Mouse (Mus musculus) hindbrain, embryonic 15.5 days (tissue): ENCODE data around the gene S100a5. TPM values are rescaled to one million over a fixed set of nuclear protein-coding genes. Genes with fewer than 3 reads are reported as not detected.

ENCODE experiments used
- ATAC-seq: fragments of 200-750 bp; cut with Nextera tagmentation; 2 replicates; pipeline ENCODE4 v1.8.0; 2017; ENCODE audit warnings: low read depth, moderate number of reproducible peaks, moderate TSS enrichment; ENCODE audit not compliant: low FRiP score
- H3K27ac ChIP-seq: fragments of 300-500 bp; sonication (generic); replicated peaks from 2 replicates; pipeline ENCODE4 v1.5.1; 2015; ENCODE audit warnings: mild to moderate bottlenecking, inconsistent platforms
- H3K27me3 ChIP-seq: fragments of 300-500 bp; sonication (generic); 2 replicates; pipeline ENCODE4 v1.6.1; 2015; ENCODE audit warnings: control low read depth, inconsistent platforms
- H3K36me3 ChIP-seq: fragments of 300-500 bp; sonication (generic); 2 replicates; pipeline ENCODE4 v1.6.1; 2015; ENCODE audit warnings: control low read depth, inconsistent platforms
- H3K4me1 ChIP-seq: fragments of 300-500 bp; sonication (generic); replicated peaks from 2 replicates; pipeline ENCODE4 v1.6.1; 2015; ENCODE audit warnings: control low read depth, inconsistent platforms
- H3K4me2 ChIP-seq: fragments of 300-500 bp; sonication (generic); 2 replicates; pipeline ENCODE4 v1.6.1; 2015; ENCODE audit warnings: moderate library complexity, mild to moderate bottlenecking, inconsistent platforms
- H3K4me3 ChIP-seq: fragments of 300-500 bp; sonication (generic); 2 replicates; pipeline ENCODE4 v1.5.1; 2015; ENCODE audit warnings: mild to moderate bottlenecking, inconsistent platforms
- H3K9ac ChIP-seq: fragments of 300-500 bp; sonication (generic); 2 replicates; pipeline ENCODE4 v1.6.1; 2015; ENCODE audit warnings: inconsistent platforms
- H3K9me3 ChIP-seq: fragments of 300-500 bp; sonication (generic); 2 replicates; pipeline ENCODE4 v1.6.1; 2016; ENCODE audit warnings: control low read depth, inconsistent platforms
- WGBS: fragments of 180-500 bp; shearing (Covaris S2); methylation state at CpG from one replicate; pipeline ENCODE4 v1.1.7; 2015; 5-methylcytosine and 5-hydroxymethylcytosine counted together
- polyA plus RNA-seq: library from polyadenylated mRNA; unstranded; fragments of >200 nt; fragmentation: Nextera tagmentation; extraction: Ambion mirVana; gene quantifications from 2 replicates; pipeline ENCODE4 v1.2.1, GENCODE M21; 2015

S100a5 gene
- polyA plus RNA-seq, 1 experiment from 2014 or later = not detected

GRCm38 (mm10) chr3:90601486-90602110 lies 6.7 kb upstream of the S100a5 start, which contains the start of gene Gm42674:
TSS of gene Gm42674 (plus strand) at chr3:90601904.
- 88% methylated on average over 11 of the region's 11 CpGs for WGBS
- peaks cover 3% of the 10 kb centered on the region; the same call in 1 of the 2 replicates for H3K4me1 ChIP-seq

GRCm38 (mm10) chr3:90603623-90604022 lies 4.7 kb upstream of the S100a5 start, which contains the start of gene S100a4:
TSS of gene S100a4 (plus strand) at chr3:90603771.
- H3K27me3 ChIP-seq = no peaks in the 10 kb centered on the region
- no peak within 1 kb of the TSS for H3K4me2 ChIP-seq
- H3K27ac ChIP-seq = no peak within 1 kb of the TSS
- no peaks in the 10 kb centered on the region for H3K9me3 ChIP-seq
- 74% methylated on average over 3 of the region's 3 CpGs for WGBS
- no peak for ATAC-seq
- peaks cover 3% of the 10 kb centered on the region; the same call in 1 of the 2 replicates for H3K4me1 ChIP-seq
- no peak within 1 kb of the TSS for H3K4me3 ChIP-seq
- H3K9ac ChIP-seq = no peak within 1 kb of the TSS
- no peaks in the 10 kb centered on the region for H3K36me3 ChIP-seq

More at GRCm38 (mm10) chr3:90601486-90602110, 6.7 kb upstream of the S100a5 start, which contains the start of gene Gm42674:
- H3K36me3 ChIP-seq = no peaks in the 10 kb centered on the region
- H3K27ac ChIP-seq = no peak within 1 kb of the TSS
- H3K4me3 ChIP-seq = no peak within 1 kb of the TSS
- H3K4me2 ChIP-seq = no peak within 1 kb of the TSS
- no peaks in the 10 kb centered on the region for H3K9me3 ChIP-seq
- no peaks in the 10 kb centered on the region for H3K27me3 ChIP-seq
- no peak within 1 kb of the TSS for H3K9ac ChIP-seq
- ATAC-seq = no peak

- H3K4me2 ChIP-seq = no peak overlapping the region
- H3K36me3 ChIP-seq = no peaks in the 10 kb centered on the region
- no peaks in the 10 kb centered on the region for H3K9me3 ChIP-seq
- no peak overlapping the region for H3K27ac ChIP-seq
- no peak for ATAC-seq
- H3K9ac ChIP-seq = no peak overlapping the region
- 55% methylated on average over 4 of the region's 4 CpGs for WGBS
- no peak overlapping the region for H3K4me3 ChIP-seq
- peaks cover 3% of the 10 kb centered on the region; the same call in 1 of the 2 replicates for H3K4me1 ChIP-seq
- H3K27me3 ChIP-seq = no peaks in the 10 kb centered on the region
Observed at GRCm38 (mm10) chr3:90604416-90604815, 3.9 kb upstream of the S100a5 start.

- no peaks in the 10 kb centered on the region for H3K36me3 ChIP-seq
- 88% methylated on average over 3 of the region's 3 CpGs for WGBS
- H3K4me1 ChIP-seq = peaks cover 3% of the 10 kb centered on the region; the same call in 1 of the 2 replicates
- no peaks in the 10 kb centered on the region for H3K27me3 ChIP-seq
- no peaks in the 10 kb centered on the region for H3K9me3 ChIP-seq
- H3K9ac ChIP-seq = no peak overlapping the region
- no peak for ATAC-seq
- no peak overlapping the region for H3K27ac ChIP-seq
- no peak overlapping the region for H3K4me3 ChIP-seq
- no peak overlapping the region for H3K4me2 ChIP-seq
Observed at GRCm38 (mm10) chr3:90605049-90605448, 3.3 kb upstream of the S100a5 start.

- H3K36me3 ChIP-seq = no peaks in the 10 kb centered on the region
- no peak overlapping the region for H3K4me3 ChIP-seq
- no peak overlapping the region for H3K9ac ChIP-seq
- H3K4me1 ChIP-seq = peaks cover 3% of the 10 kb centered on the region; the same call in 1 of the 2 replicates
- 96% methylated on average over 2 of the region's 2 CpGs for WGBS
- no peak for ATAC-seq
- no peak overlapping the region for H3K27ac ChIP-seq
- H3K27me3 ChIP-seq = no peaks in the 10 kb centered on the region
- H3K4me2 ChIP-seq = no peak overlapping the region
- no peaks in the 10 kb centered on the region for H3K9me3 ChIP-seq
Observed at GRCm38 (mm10) chr3:90605736-90606135, 2.6 kb upstream of the S100a5 start.

- H3K4me1 ChIP-seq = peaks cover 3% of the 10 kb centered on the region; the same call in 1 of the 2 replicates
- H3K27ac ChIP-seq = no peak overlapping the region
- H3K27me3 ChIP-seq = no peaks in the 10 kb centered on the region
- no peak overlapping the region for H3K4me2 ChIP-seq
- 89% methylated on average over 6 of the region's 6 CpGs for WGBS
- H3K4me3 ChIP-seq = no peak overlapping the region
- no peaks in the 10 kb centered on the region for H3K36me3 ChIP-seq
- no peak for ATAC-seq
- no peak overlapping the region for H3K9ac ChIP-seq
- no peaks in the 10 kb centered on the region for H3K9me3 ChIP-seq
Observed at GRCm38 (mm10) chr3:90606185-90606584, 2.1 kb upstream of the S100a5 start.

- WGBS = 86% methylated on average over 3 of the region's 3 CpGs
- no peak overlapping the region for H3K9ac ChIP-seq
- ATAC-seq = no peak
Observed at GRCm38 (mm10) chr3:90607361-90607760, 962 bp upstream of the S100a5 start.

GRCm38 (mm10) chr3:90609102-90609501 lies 779 bp downstream of the S100a5 start:
- Histone ChIP-seq H3K4me2 (no peak overlapping the region), H3K27me3 (0 out of 2 replicates have a peak, but pooled peaks cover 4% of the 10 kb centered on the region), H3K27ac (no peak overlapping the region), H3K9ac (no peak overlapping the region), H3K4me1 (peaks cover 11% of the 10 kb centered on the region), H3K4me3 (no peak overlapping the region), H3K9me3 (no peaks in the 10 kb centered on the region), H3K36me3 (no peaks in the 10 kb centered on the region)
- ATAC-seq = no peak

More at GRCm38 (mm10) chr3:90607361-90607760, 962 bp upstream of the S100a5 start:
- Histone ChIP-seq H3K27ac (no peak overlapping the region), H3K27me3 (no peaks in the 10 kb centered on the region), H3K4me1 (peaks cover 3% of the 10 kb centered on the region; the same call in 1 of the 2 replicates), H3K4me3 (no peak overlapping the region), H3K36me3 (no peaks in the 10 kb centered on the region), H3K4me2 (no peak overlapping the region), H3K9me3 (no peaks in the 10 kb centered on the region)

- no peak for ATAC-seq
- Histone ChIP-seq H3K27me3 (0 out of 2 replicates have a peak, but pooled peaks cover 4% of the 10 kb centered on the region), H3K9me3 (no peaks in the 10 kb centered on the region), H3K4me2 (no peak overlapping the region), H3K4me3 (no peak overlapping the region), H3K9ac (no peak overlapping the region), H3K36me3 (no peaks in the 10 kb centered on the region), H3K4me1 (peaks cover 9% of the 10 kb centered on the region), H3K27ac (no peak overlapping the region)
- WGBS = 89% methylated on average over 3 of the region's 3 CpGs
Observed at GRCm38 (mm10) chr3:90611494-90611893, 3.2 kb downstream of the S100a5 start.

- H3K4me3 ChIP-seq = no peak overlapping the region
- no peak for ATAC-seq
- H3K36me3 ChIP-seq = no peaks in the 10 kb centered on the region
- no peak overlapping the region for H3K9ac ChIP-seq
- peaks cover 9% of the 10 kb centered on the region for H3K4me1 ChIP-seq
- H3K9me3 ChIP-seq = no peaks in the 10 kb centered on the region
- no peak overlapping the region for H3K27ac ChIP-seq
- no peak overlapping the region for H3K4me2 ChIP-seq
- 68% methylated on average over 4 of the region's 4 CpGs for WGBS
- H3K27me3 ChIP-seq = 0 out of 2 replicates have a peak, but pooled peaks cover 4% of the 10 kb centered on the region
Observed at GRCm38 (mm10) chr3:90612061-90612460, 3.7 kb downstream of the S100a5 start.

GRCm38 (mm10) chr3:90612728-90613291 lies 4.5 kb downstream of the S100a5 start, which contains the start of gene S100a6:
TSS of gene S100a6 (plus strand) at chr3:90612882.
- Histone ChIP-seq H3K9ac (peak within 1 kb of the TSS; percentile 17; the same call in 1 of the 2 replicates), H3K4me1 (peaks cover 9% of the 10 kb centered on the region), H3K27ac (no peak within 1 kb of the TSS), H3K4me2 (peak within 1 kb of the TSS; percentile 67), H3K27me3 (0 out of 2 replicates have a peak, but pooled peaks cover 4% of the 10 kb centered on the region), H3K9me3 (no peaks in the 10 kb centered on the region), H3K36me3 (no peaks in the 10 kb centered on the region), H3K4me3 (peak within 1 kb of the TSS; percentile 31)
- WGBS = under 1% methylated on average over 23 of the region's 23 CpGs
- peak; percentile 68 for ATAC-seq

- no peak for ATAC-seq
Observed at GRCm38 (mm10) chr3:90613461-90614147, 5.3 kb downstream of the S100a5 start.

More at GRCm38 (mm10) chr3:90613461-90614147, 5.3 kb downstream of the S100a5 start:
- Histone ChIP-seq H3K27me3 (0 out of 2 replicates have a peak, but pooled peaks cover 4% of the 10 kb centered on the region), H3K4me2 (peak overlapping the region; percentile 67), H3K9ac (no peak overlapping the region), H3K27ac (no peak overlapping the region), H3K4me1 (peaks cover 9% of the 10 kb centered on the region), H3K4me3 (no peak overlapping the region; the same call in 1 of the 2 replicates), H3K36me3 (no peaks in the 10 kb centered on the region), H3K9me3 (no peaks in the 10 kb centered on the region)
- WGBS = 80% methylated on average over 7 of the region's 7 CpGs
